14 mouse cellular contexts compared by ENCODE assay signal in the genomic region with DNA sequence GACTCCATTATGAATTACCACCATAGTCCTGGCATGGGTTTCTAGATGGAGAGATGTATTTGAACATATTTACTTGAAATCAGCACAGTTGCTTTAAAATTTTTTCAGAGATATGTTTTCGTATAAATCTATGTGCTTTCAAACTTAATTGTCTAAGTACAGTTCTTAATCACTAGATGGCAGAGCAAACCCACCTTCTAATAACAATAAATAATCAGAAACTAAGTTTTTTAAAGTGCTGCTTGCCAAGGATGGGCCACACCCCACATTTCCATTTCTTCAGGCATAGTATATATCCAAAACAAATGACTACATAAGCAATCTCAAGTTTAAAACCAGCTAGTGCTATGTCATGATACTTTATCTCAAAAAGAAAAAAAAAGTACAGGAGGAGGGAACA.
"Had no signal": no experiment of that assay in that cellular context is flagged by ENCODE, and none has a peak within 500 bp of the region (broad histone marks: within the 10 kb centered on the region; RNA-seq: fewer than 3 reads in every experiment).

No protein-coding gene starts in this region.

- H3K4me3 ChIP-seq: intestine, embryonic 15.5 days; kidney, embryonic 15.5 days; limb, embryonic 15.5 days; liver, embryonic 12.5 days; midbrain, embryonic 10.5 days; midbrain, embryonic 15.5 days; neural tube, embryonic 13.5 days; stomach, embryonic 15.5 days had no signal

- H3K27me3 ChIP-seq: intestine, embryonic 15.5 days; kidney, embryonic 15.5 days; limb, embryonic 15.5 days; liver, embryonic 12.5 days; midbrain, embryonic 15.5 days; neural tube, embryonic 13.5 days; stomach, embryonic 15.5 days had no signal

- H3K27ac ChIP-seq: intestine, embryonic 15.5 days; kidney, embryonic 15.5 days; limb, embryonic 15.5 days; liver, embryonic 12.5 days; midbrain, embryonic 10.5 days; midbrain, embryonic 15.5 days; neural tube, embryonic 13.5 days; stomach, embryonic 15.5 days had no signal

- DNase-seq: kidney, adult 2 months; kidney, postnatal 25 days; lung, postnatal 14 days; retina, postnatal 1 day; right cerebral cortex, postnatal 14 days; thymus, postnatal 4 days had no signal

- H3K36me3 ChIP-seq: intestine, embryonic 15.5 days; kidney, embryonic 15.5 days; limb, embryonic 15.5 days; liver, embryonic 12.5 days; midbrain, embryonic 10.5 days; midbrain, embryonic 15.5 days; neural tube, embryonic 13.5 days; stomach, embryonic 15.5 days had no signal

- H3K9ac ChIP-seq: intestine, embryonic 15.5 days; kidney, embryonic 15.5 days; limb, embryonic 15.5 days; liver, embryonic 12.5 days; midbrain, embryonic 15.5 days; neural tube, embryonic 13.5 days; stomach, embryonic 15.5 days had no signal

- H3K9me3 ChIP-seq: intestine, embryonic 15.5 days; kidney, embryonic 15.5 days; limb, embryonic 15.5 days; liver, embryonic 12.5 days; midbrain, embryonic 10.5 days; midbrain, embryonic 15.5 days; neural tube, embryonic 13.5 days; stomach, embryonic 15.5 days had no signal

- H3K4me1 ChIP-seq: intestine, embryonic 15.5 days; kidney, embryonic 15.5 days; limb, embryonic 15.5 days; liver, embryonic 12.5 days; midbrain, embryonic 10.5 days; midbrain, embryonic 15.5 days; neural tube, embryonic 13.5 days; stomach, embryonic 15.5 days had no signal
